Mouse (Mus musculus) CD4-positive helper T cell, adult 2 months (primary cell): ENCODE results near the gene Gm21887.
"Not testable (repeated sequence)": the region's sequence is repeated elsewhere in the genome, so short reads cannot be mapped to it uniquely, and the experiment has no call there.

Experiments
- DNase-seq: peaks from one replicate; pipeline ENCODE4 v3.0.0-alpha.2; 2012; ENCODE audit warnings: low read depth, missing footprints, low spot score

Gm21887 gene

DNA sequence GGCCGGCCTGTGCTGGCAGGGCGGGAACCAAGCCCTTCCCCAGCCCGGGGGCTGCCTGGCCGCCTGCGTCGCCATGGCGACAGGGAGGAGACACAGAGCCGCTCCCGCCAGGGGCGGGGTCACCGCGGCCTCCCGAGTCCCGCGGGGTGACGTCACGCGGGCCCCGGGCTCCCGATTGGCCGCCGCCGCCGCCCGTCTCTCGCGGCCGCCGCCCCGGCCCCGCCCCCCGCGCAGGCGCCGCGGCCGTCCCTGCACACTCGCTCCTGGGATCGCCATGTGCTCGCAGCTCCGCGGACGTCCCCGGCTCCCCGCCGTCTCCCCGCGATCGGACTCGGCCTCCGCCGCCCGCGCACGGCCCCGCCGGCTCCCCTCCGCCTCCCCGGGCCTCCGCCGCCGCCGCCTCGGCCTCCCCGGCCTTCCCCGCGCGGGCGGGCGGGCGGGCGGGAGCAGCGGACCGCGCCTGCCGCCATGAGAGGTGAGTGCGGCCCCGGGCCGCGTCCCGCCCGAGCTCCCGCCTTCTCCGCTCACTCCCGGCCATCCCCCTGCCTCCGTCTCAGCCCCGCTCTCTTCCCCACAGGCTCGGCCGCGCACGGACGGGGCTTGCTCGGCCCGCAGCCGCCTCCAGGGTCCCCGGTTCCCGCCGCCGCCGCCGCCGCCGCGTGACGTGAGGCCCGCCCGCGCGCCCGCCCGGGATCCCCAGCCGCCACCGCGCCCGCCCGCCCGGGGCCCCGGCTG is at the start of gene Gm21887:
Gene Gm21887, plus strand, starts transcription at position 644 of the 735 bp plus-strand sequence.
- peak; percentile 99 for DNase-seq

DNA sequence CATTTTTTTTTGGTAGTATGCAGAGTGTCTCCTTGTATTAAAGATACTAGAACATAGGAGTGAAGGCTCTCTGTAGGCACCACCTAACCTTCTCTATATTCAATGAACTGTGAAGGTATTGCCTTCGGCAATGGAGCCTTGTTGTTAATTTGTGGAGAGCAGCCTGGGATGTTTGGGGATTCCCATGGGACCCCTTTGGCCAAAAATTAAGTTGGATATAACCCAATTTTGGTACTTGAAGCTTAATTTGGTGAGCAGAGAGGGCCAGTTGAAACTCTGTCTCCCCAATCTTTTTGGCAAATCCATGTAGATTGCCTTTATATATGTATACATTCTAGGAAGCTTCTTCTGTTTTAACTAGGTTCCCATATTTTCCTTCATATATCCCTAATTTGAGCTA is 40.1 kb upstream of the Gm21887 start:
- no peak for DNase-seq

DNA sequence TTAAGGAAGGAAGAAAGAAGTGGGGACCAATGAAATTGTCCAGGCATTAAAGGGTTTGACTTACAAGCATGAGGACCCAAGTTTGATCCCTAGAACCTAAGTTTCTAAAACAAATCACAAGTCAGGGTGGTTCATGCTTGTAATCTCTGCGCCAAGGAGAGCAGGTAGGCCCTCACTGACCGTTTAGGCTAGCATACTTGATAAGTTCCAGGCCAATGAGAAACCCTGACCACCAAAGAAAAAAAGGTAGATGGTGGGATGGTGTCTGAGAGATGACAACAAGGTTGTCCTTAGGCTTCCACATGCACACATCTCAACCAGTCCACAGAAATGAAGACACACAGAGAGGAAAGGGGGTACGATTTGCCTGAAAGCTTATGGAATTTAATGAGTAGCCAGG is 39.7 kb upstream of the Gm21887 start:
- DNase-seq: peak; percentile 2

DNA sequence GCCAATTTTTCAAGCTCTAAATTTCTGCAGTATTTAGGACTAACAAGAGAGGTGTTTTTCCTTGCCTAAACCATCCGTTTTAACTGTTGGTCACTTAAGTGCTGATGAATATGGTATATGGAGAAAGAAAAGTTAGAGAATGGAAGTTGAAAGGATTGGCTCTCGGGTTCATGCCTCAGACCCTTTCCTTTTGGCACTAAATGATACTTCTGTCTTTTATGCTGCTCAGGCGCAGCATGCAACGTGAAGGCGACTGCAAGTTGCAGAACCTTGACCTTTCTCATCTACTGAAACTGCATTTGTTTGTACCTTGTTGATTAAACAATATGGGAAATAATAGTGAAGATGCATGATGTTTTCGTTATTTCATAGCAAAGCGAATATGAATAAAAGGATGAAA is 38.9 kb upstream of the Gm21887 start:
- peak; percentile 2 for DNase-seq

DNA sequence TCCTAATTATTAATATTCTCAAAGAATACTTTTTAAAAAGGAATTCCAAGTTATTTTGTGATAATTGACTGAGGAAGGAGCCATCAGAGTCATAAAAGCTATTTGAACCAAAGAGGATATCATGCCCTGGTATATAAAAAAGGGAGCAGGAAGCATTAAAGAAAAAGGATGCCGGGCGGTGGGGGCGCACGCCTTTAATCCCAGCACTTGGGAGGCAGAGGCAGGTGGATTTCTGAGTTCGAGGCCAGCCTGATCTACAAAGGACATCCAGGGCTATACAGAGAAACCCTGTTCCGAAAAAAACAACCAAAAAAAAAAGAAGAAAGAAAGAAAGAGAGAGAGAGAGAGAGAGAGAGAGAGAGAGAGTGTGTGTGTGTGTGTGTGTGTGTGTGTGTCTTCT is 37.9 kb upstream of the Gm21887 start:
- not testable (repeated sequence) for DNase-seq

DNA sequence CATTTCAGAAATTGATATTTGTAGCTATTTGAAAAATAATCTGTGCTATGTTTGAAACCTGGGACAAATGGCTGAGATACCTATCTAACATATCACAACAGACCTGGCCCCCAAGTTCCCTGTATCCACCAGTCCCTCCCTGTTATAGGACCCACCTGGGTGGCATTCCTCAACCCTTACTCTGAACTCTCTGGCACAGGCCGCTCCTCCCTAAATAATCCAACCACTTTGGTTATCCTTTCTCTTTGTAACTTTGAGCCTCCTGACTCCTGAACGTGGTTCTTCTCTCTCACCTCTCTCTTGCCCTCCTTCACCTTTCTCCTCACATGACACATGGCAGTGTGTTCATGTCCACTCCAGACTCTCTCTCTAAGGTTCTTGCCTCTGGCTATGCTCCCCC is 37.3 kb upstream of the Gm21887 start:
- DNase-seq: peak; percentile 1

DNA sequence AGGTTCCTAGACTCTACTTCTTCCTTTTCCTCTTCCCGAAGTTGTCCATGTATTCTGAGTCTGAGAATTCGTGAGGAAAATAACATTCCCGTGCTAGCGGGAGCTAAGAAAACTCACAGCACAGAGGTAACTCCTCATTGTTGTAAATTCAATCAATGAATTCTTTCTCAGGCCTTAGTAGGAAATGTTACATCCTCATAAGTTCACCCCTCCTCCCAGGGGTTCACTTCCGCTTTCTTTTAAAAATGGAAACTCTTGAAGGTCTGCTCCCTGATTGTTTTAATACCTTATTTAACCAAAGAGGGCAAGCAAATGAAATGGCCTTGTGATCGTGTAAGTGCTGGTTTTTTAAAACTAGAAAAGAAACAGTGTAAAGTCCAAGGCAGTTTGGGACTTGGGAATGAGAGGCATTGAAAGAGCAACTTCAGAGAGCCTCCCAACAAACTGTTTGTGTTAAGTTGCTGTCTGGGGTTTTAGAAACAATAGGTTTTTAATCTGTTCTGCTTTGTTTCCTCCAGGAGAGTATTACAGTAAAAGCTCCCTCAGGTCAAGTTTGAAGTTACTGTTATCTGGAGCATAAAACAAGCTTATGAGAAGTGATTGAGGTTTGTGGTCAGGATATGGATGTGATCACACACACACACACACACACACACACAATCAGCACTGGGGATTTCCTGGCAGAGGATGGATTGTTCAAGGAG is 36.5 kb upstream of the Gm21887 start:
- DNase-seq: peak; percentile 77

DNA sequence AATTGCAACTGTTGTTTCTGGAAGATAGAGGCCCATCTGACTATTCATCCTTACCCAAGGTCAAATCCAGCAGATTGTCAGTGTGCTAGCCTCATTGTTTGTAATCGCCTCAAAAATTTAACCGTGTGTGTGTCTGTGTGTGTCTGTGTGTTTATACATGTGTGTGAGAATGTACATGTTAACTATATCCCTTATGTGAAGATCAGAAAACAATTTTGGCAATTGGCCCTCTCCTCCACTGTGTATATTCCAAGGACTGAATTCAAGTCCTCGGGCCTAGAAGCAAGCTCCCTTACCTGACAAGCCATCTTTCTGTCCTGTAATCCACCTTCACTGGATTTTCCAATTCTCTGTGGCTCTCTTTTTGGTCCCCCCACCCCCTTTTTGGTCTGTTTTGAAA is 35.7 kb upstream of the Gm21887 start:
- peak; percentile 23 for DNase-seq

DNA sequence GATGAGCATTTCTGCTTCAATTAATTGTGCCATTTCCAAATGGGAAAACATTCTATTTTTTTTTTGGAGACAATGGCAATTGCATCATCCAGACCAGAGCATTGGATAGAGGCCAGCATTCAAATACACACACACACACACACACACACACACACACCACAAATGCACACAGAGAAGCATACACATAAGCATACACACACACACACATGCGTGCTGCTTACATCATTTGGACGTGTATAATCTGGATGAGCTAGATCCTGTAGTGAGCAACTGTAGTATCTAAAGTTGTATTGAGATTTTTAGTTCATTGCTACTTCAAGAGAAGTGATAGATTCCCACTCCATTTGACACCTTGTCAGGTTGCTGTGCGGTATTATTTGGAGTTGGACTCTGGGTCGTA is 35.0 kb upstream of the Gm21887 start:
- peak; percentile 8 for DNase-seq

DNA sequence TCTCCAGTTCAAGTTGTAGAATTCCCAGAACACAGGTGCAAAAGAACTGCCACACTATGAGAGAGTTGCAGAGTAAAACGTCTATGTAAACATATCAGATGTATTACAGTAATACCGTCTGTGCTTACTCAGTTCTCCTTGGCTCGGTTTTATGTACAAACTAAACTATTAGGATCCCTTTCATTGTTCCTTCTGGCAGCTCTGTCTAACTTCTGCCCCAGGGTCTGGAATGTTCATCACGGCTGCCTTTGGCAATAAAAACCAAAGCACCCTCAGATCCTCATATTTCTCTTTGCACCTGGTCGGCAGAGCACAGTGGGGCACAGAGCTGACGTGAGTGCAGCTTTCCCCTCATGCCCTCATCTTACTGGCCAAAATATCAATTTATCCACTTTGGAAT is 34.5 kb upstream of the Gm21887 start:
- peak; percentile 15 for DNase-seq

DNA sequence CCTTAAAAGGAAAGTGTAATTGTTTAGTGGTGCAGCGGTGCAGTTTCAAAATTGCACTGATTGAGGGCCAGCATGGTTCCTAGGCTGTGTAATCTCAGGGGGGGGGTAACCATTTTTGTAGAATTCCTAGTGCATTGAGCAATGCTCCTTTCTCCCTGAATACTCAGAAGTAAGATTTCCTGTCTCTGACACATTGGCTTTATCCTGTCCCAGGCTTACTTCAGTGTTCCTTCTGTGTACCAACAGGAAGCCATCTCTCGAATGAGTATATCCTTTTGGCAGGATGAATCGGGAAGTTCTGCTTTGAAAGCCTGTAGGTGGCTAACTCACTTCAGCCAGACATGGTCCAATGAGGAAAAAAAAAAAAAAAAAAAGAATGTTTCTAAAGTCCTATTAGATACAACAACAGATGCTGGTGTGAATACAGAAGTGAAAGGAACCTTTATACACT is 33.8 kb upstream of the Gm21887 start:
- DNase-seq: peak; percentile 13

DNA sequence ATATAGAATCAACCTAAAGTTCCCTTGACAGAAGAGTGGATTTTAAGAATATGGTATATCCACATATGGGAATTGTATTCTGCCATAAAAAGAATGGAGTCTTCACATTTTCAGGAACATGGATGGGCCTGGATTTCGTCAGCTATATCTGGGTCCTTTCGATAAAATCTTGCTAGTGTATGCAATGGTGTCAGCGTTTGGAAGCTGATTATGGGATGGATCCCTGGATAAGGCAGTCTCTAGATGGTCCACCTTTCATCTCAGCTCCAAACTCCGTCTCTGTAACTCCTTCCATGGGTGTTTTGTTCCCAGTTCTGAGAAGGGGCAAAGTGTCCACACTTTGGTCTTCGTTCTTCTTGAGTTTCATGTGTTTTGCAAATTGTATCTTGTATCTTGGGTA is 33.1 kb upstream of the Gm21887 start:
- not testable (repeated sequence) for DNase-seq

DNA sequence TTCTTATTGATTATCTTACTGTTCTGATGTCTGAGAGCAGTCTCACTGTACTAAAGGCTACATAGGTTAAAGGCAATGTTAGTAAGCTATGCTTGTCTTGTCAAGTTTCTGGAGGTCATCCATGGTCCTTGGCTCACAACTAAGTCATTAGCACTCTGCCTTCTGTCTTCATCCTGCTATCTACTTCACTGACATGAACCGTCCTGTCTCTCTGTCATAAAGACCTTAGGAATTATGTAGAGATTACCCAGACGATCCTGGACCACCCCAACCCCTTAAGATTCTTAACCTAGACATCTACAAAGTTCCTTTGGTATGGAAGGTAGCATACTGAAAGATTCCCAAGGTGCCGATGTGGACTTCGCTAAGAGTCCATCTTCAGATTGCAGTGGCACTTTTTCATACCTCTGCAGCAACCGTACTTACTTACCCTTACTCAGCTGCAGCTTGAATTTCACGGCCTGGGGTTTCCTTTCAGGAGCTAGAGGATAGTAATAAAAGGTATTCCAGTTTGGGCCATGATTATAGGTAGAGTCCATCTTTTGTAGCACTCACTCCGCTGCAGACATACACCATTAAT is 31.5 kb upstream of the Gm21887 start:
- DNase-seq: peak; percentile 30

DNA sequence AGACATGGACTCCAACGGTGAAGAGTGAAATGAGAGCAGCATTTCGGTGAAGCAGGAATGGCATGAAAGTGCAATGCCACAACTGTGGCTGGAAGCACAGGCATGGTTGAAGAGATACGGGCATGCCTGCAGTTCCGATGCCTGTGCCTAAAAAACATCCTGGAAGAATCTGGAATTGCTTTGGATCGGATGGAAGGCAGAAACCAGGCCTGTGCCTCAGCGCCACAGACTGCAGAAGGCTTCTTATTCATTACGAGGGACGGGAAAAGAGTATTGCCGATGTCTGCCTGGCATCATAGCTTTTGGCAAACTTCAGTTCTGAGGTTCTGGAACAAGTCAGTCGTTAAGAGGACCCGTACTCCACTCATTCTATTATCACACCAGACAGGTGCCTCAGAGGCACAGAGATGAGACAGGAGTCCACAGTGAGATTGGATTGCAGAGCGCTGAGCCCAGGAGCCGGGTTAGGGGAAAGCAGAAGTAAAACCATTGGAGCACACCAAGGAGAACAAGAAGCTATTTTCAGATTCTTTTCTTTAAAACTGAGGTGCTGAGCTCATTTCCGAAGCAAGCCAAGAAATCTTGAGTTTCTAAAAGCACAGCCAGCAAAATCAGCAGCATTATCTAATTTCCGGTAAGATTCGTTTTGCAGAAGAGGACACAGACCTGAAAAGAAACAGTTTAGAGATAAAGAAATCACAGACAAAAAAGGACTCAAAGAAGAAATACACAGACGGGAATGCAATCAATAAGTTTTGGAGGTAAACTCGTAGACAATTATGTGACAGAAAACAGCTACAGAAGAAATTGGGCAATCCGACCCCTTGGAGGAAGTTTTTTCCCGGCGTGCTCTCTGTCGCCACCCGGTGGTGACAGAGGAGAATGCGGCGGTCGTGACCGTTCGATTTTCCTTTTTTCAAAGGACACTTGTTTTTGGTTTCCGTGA is 30.8 kb upstream of the Gm21887 start:
- DNase-seq: peak; percentile 78

DNA sequence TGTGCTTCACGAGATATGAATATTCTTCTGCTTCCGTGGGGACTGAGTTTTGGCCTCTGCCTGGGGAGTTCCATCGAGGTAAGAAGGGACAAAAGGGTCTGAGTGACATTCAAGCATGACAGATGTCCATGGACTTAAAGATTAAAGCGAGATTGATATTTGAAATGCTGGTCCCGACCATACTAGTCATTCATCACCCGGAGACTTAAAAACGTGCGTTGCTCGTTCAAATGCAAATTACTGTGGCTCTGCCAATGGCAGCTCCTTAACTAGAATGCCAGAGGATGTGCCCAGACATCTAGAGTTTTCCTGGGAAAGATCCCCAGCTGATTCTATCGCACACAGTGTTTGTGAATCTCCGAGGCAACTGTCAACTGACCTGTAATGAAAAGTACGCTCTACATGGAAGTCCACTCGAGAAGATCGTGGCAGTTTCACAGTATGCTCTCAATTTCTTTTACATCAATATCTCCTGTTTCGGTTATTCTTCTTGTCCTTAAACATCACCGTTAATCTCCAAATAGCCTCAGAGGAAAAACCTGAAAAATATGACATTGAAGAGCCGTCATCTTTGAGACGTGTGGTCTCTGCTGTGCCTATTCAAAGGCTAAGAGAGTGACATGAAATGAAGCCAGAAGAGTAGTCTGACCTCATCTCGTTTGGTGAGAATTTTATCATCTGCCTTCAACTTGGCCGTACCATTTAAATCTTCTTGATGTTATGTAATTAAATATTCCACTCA is 29.8 kb upstream of the Gm21887 start:
- DNase-seq: peak; percentile 32

DNA sequence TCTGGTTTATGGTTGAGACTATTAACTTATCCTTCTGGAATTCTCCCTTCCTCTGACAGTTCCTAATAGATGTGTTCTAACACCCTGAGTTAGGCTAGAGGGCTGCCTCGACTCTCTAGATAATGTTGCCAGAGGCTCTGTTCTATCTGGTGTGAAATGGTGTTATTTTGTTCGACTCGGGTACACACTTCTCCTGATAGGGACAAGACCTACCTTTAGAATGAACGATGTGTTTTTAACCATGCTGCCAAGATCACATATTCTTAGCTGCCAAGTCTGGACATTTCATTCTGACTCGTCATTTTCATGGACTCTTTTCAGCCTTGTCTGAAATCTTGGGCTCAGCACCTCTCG is 29.3 kb upstream of the Gm21887 start:
- not testable (repeated sequence) for DNase-seq

DNA sequence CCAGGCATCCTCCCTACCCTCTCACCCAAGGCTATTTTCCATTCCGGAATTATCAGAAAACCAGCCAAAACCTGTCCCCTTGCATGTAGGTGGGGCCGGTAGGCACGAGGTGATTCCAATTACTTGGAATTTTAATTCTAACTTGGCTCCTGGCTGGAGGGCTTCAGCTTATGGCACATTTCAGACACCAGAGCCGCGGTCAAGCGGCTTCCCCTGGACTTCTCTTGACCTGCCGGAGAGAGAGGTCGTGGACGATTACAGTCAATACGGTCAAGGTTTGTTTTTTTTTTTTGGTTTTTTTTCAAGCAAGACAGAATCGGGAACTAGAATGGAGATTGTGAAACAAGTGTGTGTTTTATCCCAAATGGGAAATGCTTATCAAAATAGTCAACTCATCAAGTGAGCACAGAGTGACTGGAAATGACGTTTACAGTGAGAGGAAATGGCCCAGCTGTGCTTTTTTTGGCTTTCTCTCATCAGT is 28.6 kb upstream of the Gm21887 start:
- peak; percentile 7 for DNase-seq

DNA sequence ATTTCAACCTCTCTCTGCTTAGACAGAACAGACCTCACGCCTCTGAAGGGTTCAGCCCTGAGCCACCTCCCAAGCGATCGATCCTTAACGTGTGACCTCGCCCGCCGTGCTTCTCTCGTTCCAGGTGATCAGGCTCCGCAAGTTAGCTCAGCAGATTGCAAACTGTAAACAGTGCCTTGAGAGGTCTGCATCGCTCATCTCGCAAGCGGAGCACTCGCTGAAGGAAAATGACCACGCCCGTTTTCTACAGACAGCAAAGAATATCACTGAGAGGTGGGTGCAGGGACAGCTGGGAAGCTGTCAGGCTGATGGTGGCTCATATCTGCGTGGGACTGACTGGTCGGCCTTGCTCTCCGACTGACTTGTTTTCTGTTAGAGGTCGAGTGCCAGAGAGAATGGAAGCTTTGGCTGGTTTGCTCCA is 27.7 kb upstream of the Gm21887 start:
- DNase-seq: peak; percentile 26

DNA sequence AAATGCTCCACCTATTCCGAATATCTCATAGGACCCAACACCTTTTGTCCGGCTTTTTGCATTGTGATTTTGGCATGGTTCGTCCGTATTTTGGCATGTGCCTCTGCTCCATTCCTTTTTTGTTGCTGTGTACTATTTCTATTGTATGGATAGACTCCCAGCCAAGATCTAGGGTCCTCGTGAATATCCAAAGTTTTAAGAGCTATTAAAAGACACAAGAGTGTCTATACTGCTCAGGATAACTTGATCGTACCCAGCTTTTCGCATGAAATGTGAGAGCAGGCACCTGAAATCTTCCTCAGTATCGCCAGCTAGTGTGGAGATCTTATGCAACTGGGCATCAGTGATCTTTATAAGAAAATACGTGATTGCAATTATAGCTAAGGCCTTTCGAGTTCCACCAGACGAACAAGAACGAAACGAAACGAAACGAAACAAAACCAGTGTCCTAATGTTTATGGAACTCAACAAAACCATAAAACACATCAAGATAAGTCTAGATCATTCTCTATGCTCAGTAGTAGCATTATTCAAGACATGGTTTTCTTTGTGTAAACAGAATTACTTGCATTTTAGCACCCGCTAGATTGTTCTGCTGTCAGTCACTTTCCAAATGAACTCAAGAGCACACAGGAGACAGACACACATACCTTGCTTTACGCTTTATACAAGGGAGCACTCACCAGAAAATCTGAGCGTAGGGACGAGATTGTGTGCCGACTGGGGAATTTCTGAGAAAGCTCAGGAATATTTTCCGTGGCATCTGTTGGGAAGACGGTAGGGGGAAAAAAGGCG is 26.7 kb upstream of the Gm21887 start:
- DNase-seq: peak; percentile 14
